Mouse (Mus musculus) erythroblast, adult 5-6 weeks (primary cell): ENCODE measurements at regions not wholly inside any gene's neighbourhood (a gene's known extent, or its start where the extent isn't known, plus 50 kb on each side); places are given as distances from the start of the nearest gene placed in this dataset.

Source experiments
- ATAC-seq: replicated peaks from 2 replicates; pipeline ENCODE4 v1.8.0; 2016; ENCODE audit warnings: moderate number of reproducible peaks, mild to moderate bottlenecking, moderate TSS enrichment, inconsistent platforms; ENCODE audit not compliant: poor library complexity, low FRiP score, severe bottlenecking

DNA sequence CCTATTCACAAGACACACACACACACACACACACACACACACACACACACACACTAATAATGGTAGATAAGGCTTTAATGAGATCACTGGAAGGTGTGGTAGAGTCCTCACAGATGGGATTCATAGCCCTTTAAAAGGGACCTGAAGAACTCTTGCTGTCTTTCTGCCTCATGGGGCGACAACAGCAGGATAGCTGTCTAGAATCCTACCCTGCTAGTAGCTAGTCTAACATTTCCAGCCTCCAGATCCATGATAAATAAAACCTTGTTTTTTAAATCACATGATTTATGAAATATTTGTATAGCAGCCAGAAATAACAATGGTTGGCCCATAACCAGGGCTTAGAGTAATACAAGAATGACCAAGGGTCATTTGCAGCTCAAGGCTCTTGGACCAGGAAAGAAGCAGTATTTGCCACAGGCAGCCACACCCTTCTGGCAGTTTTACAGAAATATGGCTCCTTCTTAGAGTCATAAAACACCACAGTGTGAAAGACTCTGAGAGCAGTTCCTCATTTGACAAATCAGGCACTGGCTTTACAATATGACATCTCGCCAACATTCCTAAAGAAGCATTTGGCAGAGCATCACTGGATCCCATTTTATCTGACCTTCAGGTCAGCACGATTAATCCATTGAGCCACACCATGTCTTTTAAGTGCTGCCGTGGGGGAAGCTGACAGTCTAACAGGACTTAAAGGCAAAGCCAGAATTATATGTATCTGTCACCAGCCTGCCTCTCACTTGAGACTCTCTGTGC is 340.9 kb upstream of the Apob start:
- ATAC-seq: no peak

- ATAC-seq: no peak
These were observed 339.8 kb upstream of the Apob start for GRCm38 (mm10) chr12:7637629-7638028.

DNA sequence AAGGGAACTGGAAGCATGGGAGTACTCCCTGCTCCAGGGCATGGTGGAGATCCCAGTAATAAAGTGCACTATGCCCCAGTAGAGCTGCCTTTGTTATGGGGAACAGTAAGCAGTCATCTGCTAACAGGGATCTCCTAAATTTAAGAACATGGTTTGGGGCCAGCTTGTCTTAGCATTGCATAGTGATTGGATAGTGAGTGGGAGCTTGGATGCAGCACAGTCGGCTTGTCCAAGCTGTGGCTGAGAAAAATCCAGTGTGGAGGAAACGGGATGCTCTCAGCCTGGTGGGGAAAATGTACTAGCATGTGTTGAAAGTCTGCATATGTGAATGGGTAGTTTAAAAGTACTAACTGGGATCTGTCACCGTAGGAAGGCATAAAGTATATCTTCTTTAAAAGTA is 326.6 kb upstream of the Apob start:
- no peak for ATAC-seq

- ATAC-seq: no peak
These were observed 315.4 kb upstream of the Apob start for GRCm38 (mm10) chr12:7662027-7662426.

DNA sequence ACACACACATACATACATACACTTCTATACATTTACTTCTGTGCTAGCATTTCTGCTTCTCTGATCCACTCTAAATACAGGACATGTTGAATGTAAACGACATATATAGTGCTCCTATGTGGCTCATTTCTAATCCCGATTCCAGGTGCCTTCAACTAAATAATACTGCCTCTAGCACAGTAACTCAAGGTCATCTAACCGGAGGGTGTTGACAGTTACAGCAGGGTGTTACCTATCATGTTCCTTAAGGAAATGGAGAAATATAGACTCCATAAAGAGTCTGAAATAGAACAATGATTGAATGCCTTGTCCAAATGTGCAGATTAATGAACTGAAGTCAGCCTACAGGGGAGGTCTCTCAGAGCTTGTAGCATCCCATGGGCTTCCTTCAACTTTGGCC is 307.3 kb upstream of the Apob start:
- ATAC-seq: no peak

GRCm38 (mm10) chr12:7670561-7670960 is 306.9 kb upstream of the Apob start:
- ATAC-seq: no peak

GRCm38 (mm10) chr12:7691996-7692395 is 285.5 kb upstream of the Apob start:
- ATAC-seq: no peak

- ATAC-seq: no peak
These were observed 279.0 kb upstream of the Apob start for GRCm38 (mm10) chr12:7698324-7698944.

GRCm38 (mm10) chr12:7709102-7709501 is 268.3 kb upstream of the Apob start:
- no peak for ATAC-seq

GRCm38 (mm10) chr12:7709872-7710271 is 267.6 kb upstream of the Apob start:
- no peak for ATAC-seq

DNA sequence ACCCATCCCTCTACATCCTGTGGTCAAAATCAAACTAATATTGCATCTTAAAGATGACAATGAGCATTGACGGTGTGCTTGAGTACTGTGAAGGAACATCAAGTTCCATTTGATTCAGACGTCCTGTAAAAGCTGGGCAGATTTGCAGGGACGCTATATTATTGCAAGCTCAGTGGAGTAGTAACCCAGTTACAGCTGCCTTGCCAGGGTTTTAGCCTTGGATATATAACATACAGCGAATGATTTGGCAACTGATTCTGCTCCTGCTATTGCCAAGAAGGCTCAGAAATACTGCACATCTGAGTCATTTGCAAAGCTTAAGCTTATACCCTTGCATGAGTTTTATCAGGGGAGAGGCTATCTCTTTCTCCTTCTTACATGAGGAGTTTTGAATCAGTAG is 262.4 kb upstream of the Apob start:
- ATAC-seq: no peak

GRCm38 (mm10) chr12:7718556-7718955 is 258.9 kb upstream of the Apob start:
- no peak for ATAC-seq

DNA sequence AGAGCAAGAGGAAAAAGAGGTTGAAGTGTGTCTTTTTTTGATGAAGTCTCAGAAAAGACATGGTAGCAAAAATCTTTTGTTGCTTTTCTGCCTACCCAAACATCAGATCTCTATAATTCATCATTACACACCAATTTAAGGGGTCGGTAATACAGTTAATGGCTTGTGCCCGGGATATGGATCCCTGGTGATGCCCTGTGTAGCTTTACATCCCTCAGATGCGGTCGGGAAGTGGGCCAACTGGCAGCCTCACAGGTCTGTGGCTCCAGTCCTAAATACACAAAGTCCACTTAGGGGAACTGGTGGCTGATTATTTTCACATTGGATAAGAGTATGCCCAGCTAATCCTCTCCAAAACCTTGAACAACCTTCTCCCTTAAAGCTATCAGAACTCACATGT is 258.4 kb upstream of the Apob start:
- ATAC-seq: no peak

DNA sequence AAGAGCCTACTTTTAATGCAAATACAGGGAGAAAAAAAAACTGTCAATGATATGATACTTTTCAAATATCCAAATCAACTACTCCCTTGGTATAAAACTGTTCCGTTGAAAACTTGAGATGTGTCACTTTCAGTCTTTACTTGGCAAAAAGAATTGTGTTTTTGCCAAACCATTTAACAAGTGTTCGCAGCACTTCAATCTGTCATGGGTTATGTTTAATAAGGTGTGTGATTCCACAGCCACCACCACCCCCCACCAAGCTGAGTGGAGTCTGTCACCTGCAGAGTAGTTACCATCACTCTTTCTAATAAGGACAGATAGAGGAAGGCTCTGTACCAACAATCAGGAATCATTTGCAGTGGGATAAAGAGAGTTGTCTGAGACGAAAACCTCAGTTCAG is 252.5 kb upstream of the Apob start:
- ATAC-seq: no peak

- ATAC-seq: no peak
These were observed 239.4 kb upstream of the Apob start for GRCm38 (mm10) chr12:7738020-7738419.

- ATAC-seq: no peak
These were observed 238.7 kb upstream of the Apob start for GRCm38 (mm10) chr12:7738629-7739351.

- no peak for ATAC-seq
These were observed 238.0 kb upstream of the Apob start for GRCm38 (mm10) chr12:7739352-7739994.

- no peak for ATAC-seq
These were observed 230.7 kb upstream of the Apob start for GRCm38 (mm10) chr12:7746708-7747107.

DNA sequence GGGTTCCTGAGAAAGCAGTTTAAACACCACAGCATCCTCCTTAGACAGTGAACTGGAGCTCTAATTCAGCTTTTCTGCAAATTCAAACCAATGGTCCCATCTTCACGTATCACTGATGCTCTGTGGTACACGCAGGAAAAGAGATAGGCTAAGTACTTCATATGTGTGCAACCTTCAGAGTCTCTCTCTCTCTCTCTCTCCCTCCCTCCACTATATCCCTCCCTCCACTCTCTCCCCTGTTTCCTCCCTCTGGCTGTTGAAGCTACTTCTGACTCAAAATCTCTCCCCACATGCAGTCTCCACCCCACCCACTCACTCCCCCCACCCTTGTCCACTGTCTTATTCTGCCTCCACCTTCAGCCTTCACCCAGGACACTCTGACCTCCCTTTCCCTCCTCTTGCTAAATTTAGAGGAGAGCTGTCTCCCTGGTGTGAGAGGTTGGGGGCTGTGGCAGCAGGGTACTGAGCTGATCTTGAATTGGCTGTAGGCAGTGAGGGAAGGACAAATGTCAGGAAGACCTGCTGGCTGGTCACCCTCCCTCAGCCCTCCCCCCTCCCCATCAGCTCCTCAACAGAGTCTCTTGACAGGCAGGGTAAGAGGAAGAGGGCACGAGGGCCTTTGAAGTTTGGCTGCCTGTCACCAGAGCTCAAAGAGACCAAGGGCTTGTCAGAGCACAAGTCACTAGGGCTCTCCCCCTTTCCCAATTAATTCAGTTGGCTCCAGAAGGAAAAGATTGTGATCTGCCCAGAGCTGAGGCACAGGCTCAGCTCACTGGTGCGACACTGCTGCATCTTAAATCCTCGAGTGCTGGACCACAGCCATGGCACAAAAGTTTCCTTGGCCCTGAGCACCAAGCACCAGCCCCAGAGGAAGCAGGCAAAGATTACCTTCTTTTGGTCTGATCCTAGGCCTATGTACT is 227.9 kb upstream of the Apob start:
- no peak for ATAC-seq

DNA sequence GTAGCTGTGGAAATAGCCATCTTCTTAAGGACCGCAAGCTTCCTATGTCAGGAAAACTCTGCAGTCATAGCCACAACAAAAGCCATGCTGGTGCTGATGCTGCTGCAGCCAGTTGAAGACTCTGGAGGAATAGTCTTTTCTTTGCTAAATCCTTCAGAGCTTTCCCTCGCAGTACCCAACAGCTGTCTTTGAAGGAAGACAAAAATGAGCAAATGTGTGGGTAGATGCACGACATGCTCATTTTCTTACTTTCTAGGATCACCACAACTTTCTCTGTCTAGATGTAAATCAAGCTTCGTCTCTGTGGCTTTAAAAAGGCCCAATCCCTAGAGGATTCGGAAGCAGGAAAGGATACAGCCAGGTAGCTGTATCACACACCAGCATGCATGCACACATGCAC is 222.6 kb upstream of the Apob start:
- ATAC-seq: no peak
